Mouse (Mus musculus): ENCODE measurements at regions not wholly inside any gene's neighbourhood (a gene's known extent, or its start where the extent isn't known, plus 50 kb on each side); places are given as distances from the start of the nearest gene placed in this dataset.

DNA sequence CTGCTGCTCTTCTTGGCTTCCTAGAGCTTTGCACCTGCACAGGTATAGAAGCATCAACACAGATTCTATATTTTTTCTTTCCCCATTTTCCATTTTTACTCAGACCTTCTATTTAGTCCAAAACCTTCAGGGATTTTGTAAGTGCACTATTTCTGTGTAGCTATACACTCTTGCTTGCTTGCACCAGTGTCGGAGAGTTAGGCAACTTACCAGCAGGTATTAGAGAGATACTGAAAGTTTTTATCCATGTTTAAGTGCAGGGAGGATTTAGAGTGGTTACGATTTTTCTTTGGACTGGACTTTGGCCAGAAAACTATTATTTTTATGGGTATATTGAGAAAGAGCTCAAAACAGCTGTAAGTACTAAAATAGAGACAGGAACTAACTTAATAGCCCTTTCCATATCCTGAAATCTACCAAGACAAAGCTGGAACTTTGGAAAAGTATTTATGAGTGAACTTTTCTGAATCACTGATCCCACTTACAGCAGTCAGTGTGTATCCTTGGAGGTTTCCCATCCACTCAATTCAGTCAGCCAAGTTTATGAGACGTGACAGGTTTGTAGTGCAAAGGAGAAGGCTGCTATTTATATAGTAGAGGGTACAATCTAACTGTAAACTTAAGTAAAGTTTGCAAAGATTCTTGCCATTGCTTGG is 1088.8 kb upstream of the Pcdh20 start:
- ATAC-seq (no peak), DNase-seq (ENCODE audit: low read depth, low spot score) (no peak)
- CTCF ChIA-PET: no interaction called here
- no peaks in the 10 kb centered on the region for H3K27me3 ChIP-seq
- POLR2A ChIA-PET: no interaction called here
- TF ChIP-seq CTCF (IDR thresholded peaks at IDR 0.05): no peak
- in situ Hi-C loops (cut with MboI; ENCODE audit: low pct_unique_long_range_greater_than_20kb): no loop called here

DNA sequence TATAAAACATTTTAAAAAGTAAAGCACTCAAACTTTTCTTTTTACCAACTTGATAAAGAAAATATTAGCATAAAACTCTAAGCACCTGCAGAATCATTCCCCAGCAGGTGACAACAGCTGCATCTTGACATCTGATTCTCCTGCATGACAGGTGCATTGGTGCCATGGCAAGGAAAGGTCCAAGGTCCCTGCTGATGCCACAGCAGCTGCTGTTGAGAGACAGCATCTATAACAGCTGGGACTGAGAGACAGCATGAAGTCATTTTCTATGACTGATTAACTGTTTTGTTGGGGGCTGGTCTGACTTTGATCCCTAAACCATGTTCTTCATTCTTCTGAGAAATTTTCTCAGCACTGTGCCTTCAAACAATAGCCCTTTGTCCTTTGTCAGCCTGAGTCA is 1086.1 kb upstream of the Pcdh20 start:
- no peak for TF ChIP-seq CTCF (IDR thresholded peaks at IDR 0.05)
- no peak for DNase-seq (ENCODE audit: low read depth, low spot score)
- in situ Hi-C loops (cut with MboI; ENCODE audit: low pct_unique_long_range_greater_than_20kb): no loop called here
- ChIA-PET CTCF (no interaction called here), POLR2A (no interaction called here)
- H3K27me3 ChIP-seq: no peaks in the 10 kb centered on the region
- ATAC-seq: no peak

DNA sequence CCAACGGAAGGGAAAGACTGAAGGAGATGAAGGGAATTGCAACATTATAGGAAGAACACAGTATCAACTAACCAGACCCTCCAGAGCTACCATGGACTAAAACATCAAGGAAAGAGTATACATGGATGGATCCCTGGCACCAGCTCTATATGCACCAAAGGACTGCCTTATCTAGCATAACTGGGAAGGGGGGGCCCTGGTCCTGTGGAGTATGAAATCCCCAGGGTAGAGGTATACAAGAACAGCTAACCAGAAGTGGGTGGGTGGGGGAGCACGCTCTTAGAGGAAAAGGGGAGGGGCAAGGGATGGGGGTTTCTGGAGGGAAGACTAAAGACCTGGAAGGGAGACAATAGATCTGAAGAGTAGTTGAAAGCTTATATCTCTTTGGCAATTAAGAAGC is 1085.0 kb upstream of the Pcdh20 start:
- DNase-seq (ENCODE audit: low read depth, low spot score) (no peak), ATAC-seq (no peak)
- H3K27me3 ChIP-seq: no peaks in the 10 kb centered on the region
- no peak for TF ChIP-seq CTCF (IDR thresholded peaks at IDR 0.05)
- in situ Hi-C loops (cut with MboI; ENCODE audit: low pct_unique_long_range_greater_than_20kb): no loop called here
- CTCF ChIA-PET: no interaction called here
- POLR2A ChIA-PET: no interaction called here

DNA sequence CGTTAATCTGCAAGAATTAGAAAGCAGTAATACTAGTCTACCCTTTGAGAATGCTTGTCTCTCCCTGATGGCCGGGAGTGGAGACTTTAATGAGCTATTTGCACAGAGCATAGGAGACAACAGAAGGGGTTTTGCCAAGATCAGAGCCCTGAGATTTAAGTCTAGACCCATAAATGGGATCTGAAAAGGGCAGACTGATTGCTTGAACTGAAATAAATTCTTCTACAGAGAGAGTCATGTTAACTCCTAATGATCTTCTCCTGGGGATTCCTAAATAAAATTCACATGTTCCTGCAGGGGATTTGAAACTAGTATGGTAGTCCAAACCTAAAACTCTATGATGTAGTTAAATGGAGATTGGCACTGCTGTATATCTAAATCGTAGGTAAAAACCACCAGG is 1082.9 kb upstream of the Pcdh20 start:
- POLR2A ChIA-PET: no interaction called here
- in situ Hi-C loops (cut with MboI; ENCODE audit: low pct_unique_long_range_greater_than_20kb): no loop called here
- CTCF ChIA-PET: no interaction called here
- TF ChIP-seq CTCF (IDR thresholded peaks at IDR 0.05): no peak
- ATAC-seq: no peak
- DNase-seq (ENCODE audit: low read depth, low spot score): no peak
- H3K27me3 ChIP-seq: peaks cover 3% of the 10 kb centered on the region
